Mouse (Mus musculus) liver, embryonic 14.5 days (tissue): ENCODE data around the gene Ctnnd2. TPM values are rescaled to one million over a fixed set of nuclear protein-coding genes. Genes with fewer than 3 reads are reported as not detected.

Experiments used
- ATAC-seq: fragments of 200-750 bp; cut with Nextera tagmentation; 2 replicates; pipeline ENCODE4 v1.8.0; 2017; ENCODE audit warnings: moderate number of reproducible peaks, mild to moderate bottlenecking, moderate library complexity; ENCODE audit not compliant: insufficient read depth
- DNase-seq, 3 experiments: peaks; one replicate each; pipeline ENCODE4 v3.0.0-alpha.2; 2012 to 2013; ENCODE audit warnings: low read depth in 3 of 3, low spot score in 3 of 3
- H3K27ac ChIP-seq: fragments of 300-500 bp; sonication (generic); 2 replicates; pipeline ENCODE4 v1.5.1; 2014; ENCODE audit warnings: moderate library complexity, mild to moderate bottlenecking, control low read depth, inconsistent platforms
- H3K27me3 ChIP-seq: fragments of 300-500 bp; sonication (generic); 2 replicates; pipeline ENCODE4 v1.6.1; 2014; ENCODE audit warnings: mild to moderate bottlenecking, low read length, moderate library complexity; ENCODE audit not compliant: control insufficient read depth, insufficient read depth
- H3K36me3 ChIP-seq: fragments of 300-500 bp; sonication (generic); replicated peaks from 2 replicates; pipeline ENCODE4 v1.6.1; 2014; ENCODE audit warnings: low read depth; ENCODE audit not compliant: control insufficient read depth, insufficient read depth
- H3K4me1 ChIP-seq, 2 experiments: fragments of 200-500 bp in 1 of 2; fragments of 300-500 bp in 1 of 2; sonication (generic) in 1 of 2; replicated peaks; 2 replicates each; pipeline ENCODE4 v1.6.1; 2012 to 2014; ENCODE audit warnings: antibody characterized with exemption in 1 of 2, inconsistent platforms in 1 of 2, low read length in 1 of 2; ENCODE audit not compliant: control insufficient read depth in 2 of 2, insufficient read depth in 2 of 2
- H3K4me2 ChIP-seq: fragments of 300-500 bp; sonication (generic); 2 replicates; pipeline ENCODE4 v1.6.1; 2014; ENCODE audit warnings: low read depth, mild to moderate bottlenecking, control low read depth, moderate library complexity
- H3K4me3 ChIP-seq, 2 experiments: fragments of 200-500 bp in 1 of 2; fragments of 300-500 bp in 1 of 2; sonication (generic) in 1 of 2; 2 replicates each; pipeline ENCODE4 v1.5.1; 2012 to 2014; ENCODE audit warnings: low read depth in 2 of 2, low read length in 2 of 2, mild to moderate bottlenecking in 2 of 2, control low read depth in 1 of 2, inconsistent platforms in 1 of 2, moderate library complexity in 1 of 2; ENCODE audit not compliant: insufficient read depth in 1 of 2
- H3K9ac ChIP-seq: fragments of 300-500 bp; sonication (generic); replicated peaks from 2 replicates; pipeline ENCODE4 v1.6.1; 2014; ENCODE audit warnings: mild to moderate bottlenecking, control low read depth, moderate library complexity
- H3K9me3 ChIP-seq: fragments of 300-500 bp; sonication (generic); 2 replicates; pipeline ENCODE4 v1.6.1; 2016; ENCODE audit warnings: low read length, mixed read lengths; ENCODE audit not compliant: control insufficient read depth
- CTCF ChIP-seq: IDR thresholded peaks from 2 replicates; pipeline ENCODE4 v1.5.1; 2016; ENCODE audit warnings: antibody characterized with exemption, low read depth, control low read depth
- EP300 ChIP-seq: IDR thresholded peaks from 2 replicates; pipeline ENCODE4 v1.6.1; 2016; ENCODE audit warnings: antibody characterized with exemption, low read depth
- WGBS: fragments of 180-500 bp; shearing (Covaris S2); extraction: QIAGEN DNeasy Blood & Tissue Kit; methylation state at CpG from one replicate; pipeline ENCODE4 v1.1.7; 2014; ENCODE audit not compliant: insufficient replicate concordance; 5-methylcytosine and 5-hydroxymethylcytosine counted together
- polyA plus RNA-seq, 2 experiments: library from polyadenylated mRNA; depleted of rRNA in 1 of 2; stranded (reverse) in 1 of 2; unstranded in 1 of 2; fragments of >200 nt; fragmentation: Nextera tagmentation in 1 of 2; extraction: Ambion mirVana in 1 of 2; gene quantifications; 2 replicates each; pipeline versions ENCODE4 v1.2.1 to v1.2.3; 2012 to 2014

The Ctnnd2 gene
- polyA plus RNA-seq, 2 experiments: 0.09 to 0.11 TPM

DNA sequence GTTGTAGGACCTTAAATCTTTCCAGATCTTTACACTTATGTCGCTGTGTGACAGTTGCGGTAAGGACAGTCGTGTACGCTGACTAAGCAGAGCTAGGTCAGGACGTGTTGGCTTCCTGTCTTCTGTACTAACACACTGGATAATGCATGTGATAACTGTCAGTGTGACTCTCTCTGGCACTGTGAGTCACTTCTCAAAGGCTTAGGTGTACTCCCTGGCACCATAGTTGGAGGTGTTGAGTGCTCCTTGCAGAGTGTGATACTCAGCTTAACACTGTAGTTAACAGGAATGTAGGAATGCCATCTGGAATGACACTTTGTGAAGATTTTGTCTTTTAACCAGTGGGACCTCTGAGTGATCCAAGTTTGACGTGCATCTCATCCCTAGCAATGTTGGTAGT lies 418.5 kb downstream of the Ctnnd2 start:
- ATAC-seq (no peak), DNase-seq (no peak)
- Histone ChIP-seq H3K9ac (no peak overlapping the region), H3K27me3 (no peaks in the 10 kb centered on the region), H3K27ac (no peak overlapping the region), H3K36me3 (no peaks in the 10 kb centered on the region), H3K4me2 (no peak overlapping the region), H3K4me1 (no peaks in the 10 kb centered on the region), H3K4me3 (no peak overlapping the region), H3K9me3 (no peaks in the 10 kb centered on the region)
- WGBS: 71% methylated on average over 6 of the region's 6 CpGs
- TF ChIP-seq EP300 (no peak), CTCF (no peak)

DNA sequence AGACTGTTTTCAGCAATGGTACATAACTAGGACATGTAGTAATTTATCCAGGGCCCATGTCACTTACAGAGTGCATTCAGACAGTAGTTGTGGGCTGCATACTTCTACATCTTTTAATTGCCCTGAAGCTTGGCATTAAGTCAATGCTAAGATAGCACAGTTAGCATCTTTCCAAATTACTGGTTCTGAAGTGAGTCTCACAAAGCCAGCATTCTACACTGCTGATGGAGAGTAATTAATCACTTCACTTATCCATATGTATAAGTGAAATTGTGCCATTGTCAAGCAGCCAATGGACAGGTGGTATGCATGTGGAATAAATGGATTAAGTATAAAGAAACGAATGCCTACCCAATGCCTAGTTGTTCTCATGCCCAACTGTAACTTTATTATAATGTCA lies 423.1 kb downstream of the Ctnnd2 start:
- no peak overlapping the region for H3K4me2 ChIP-seq
- H3K27me3 ChIP-seq: no peaks in the 10 kb centered on the region
- WGBS: 41% methylated on average over 1 of the region's 1 CpGs
- no peaks in the 10 kb centered on the region for H3K4me1 ChIP-seq
- H3K36me3 ChIP-seq: no peaks in the 10 kb centered on the region
- no peak overlapping the region for H3K4me3 ChIP-seq
- TF ChIP-seq EP300 (no peak), CTCF (no peak)
- H3K27ac ChIP-seq: no peak overlapping the region
- H3K9ac ChIP-seq: no peak overlapping the region
- H3K9me3 ChIP-seq: no peaks in the 10 kb centered on the region
- DNase-seq (no peak), ATAC-seq (no peak)

DNA sequence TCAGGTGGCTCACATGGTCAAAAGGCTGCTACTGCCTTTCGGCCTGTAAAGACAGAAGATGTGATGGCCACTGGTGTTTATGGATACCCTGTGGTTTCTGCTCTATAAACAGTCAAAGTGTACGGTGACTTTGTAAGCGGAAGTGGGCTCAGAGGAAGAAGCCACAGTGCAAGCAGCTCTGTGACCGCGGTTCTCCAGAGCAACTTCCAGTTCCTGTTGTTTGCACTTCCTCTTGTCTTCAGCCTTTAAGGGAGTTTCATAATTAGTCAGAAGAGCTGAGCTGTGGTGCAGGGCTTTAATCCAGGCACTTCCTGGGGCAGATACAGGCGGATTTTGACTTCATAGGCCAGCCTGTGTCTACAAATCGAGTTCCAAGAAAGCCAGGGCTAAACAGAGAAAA lies 438.2 kb downstream of the Ctnnd2 start:
- ATAC-seq: no peak
- H3K27ac ChIP-seq: no peak overlapping the region

DNA sequence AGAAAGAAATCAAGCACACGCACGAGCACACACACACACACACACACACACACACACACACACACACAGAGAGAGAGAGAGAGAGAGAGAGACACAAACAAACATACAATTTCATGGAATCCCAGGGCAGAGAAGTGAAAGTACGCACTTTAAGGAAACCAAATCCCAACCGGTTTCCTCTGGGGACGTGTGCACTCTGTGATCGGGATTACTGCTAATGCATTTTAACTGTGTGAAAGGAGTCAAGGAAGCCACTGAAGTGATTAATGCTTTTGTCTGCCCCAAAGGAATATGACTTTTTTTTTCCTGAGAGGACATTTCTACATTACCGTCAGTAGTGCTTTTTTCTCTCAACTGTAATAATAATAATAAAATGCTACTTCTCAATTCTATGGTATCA lies 443.1 kb downstream of the Ctnnd2 start:
- no peaks in the 10 kb centered on the region for H3K4me1 ChIP-seq
- TF ChIP-seq EP300: no peak
- no peak for TF ChIP-seq CTCF
- H3K27ac ChIP-seq: no peak overlapping the region
- no peaks in the 10 kb centered on the region for H3K36me3 ChIP-seq
- no peak for DNase-seq
- no peak for ATAC-seq
- no peaks in the 10 kb centered on the region for H3K27me3 ChIP-seq
- no peak overlapping the region for H3K9ac ChIP-seq
- 57% methylated on average over 7 of the region's 7 CpGs for WGBS
- no peaks in the 10 kb centered on the region for H3K9me3 ChIP-seq
- H3K4me3 ChIP-seq: no peak overlapping the region
- H3K4me2 ChIP-seq: no peak overlapping the region

More for the DNA sequence above, 438.2 kb downstream of the Ctnnd2 start:
- 14% methylated on average over 7 of the region's 7 CpGs for WGBS
- peak in 2 of 3 experiments; percentile 3 to 37 for DNase-seq
- Histone ChIP-seq H3K36me3 (no peaks in the 10 kb centered on the region), H3K27me3 (no peaks in the 10 kb centered on the region), H3K9me3 (no peaks in the 10 kb centered on the region), H3K9ac (no peak overlapping the region), H3K4me1 (no peaks in the 10 kb centered on the region), H3K4me3 (no peak overlapping the region), H3K4me2 (no peak overlapping the region)
- TF ChIP-seq CTCF (no peak), EP300 (no peak)

DNA sequence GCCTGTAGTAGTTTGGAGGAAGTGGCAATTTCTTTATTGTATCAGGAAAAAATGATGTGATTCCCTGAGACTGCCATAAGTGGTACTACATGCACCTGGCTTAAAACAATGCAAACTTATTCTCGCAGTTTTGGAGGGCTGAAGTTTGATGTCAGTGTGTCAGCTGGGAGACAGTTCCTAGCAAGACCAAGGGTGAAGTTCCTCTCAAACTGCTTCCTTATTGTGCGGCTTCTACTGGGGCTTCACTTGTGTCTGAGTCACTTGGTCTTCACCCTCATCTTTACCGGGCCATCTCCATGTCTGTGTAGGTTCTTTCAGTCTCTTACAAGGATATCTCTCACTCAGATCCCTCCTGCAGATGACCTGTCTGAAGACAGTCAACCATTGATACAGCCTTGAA lies 444.5 kb downstream of the Ctnnd2 start:
- Histone ChIP-seq H3K4me3 (no peak overlapping the region), H3K27ac (no peak overlapping the region), H3K9me3 (no peaks in the 10 kb centered on the region), H3K9ac (no peak overlapping the region), H3K27me3 (no peaks in the 10 kb centered on the region), H3K4me1 (no peaks in the 10 kb centered on the region), H3K4me2 (no peak overlapping the region), H3K36me3 (no peaks in the 10 kb centered on the region)
- DNase-seq (no peak), ATAC-seq (no peak)
- 41% methylated on average over 3 of the region's 3 CpGs for whole genome bisulfite sequencing
- no peak for TF ChIP-seq CTCF
- TF ChIP-seq EP300: no peak
